Mouse (Mus musculus) thymus, postnatal 36 days (tissue): Measurements from ENCODE around the gene Cfap298.

Experiments used
- DNase-seq, 2 experiments: peaks; one replicate each; pipeline ENCODE4 v3.0.0; 2022; ENCODE audit warnings: mixed read lengths in 2 of 2

The Cfap298 gene

GRCm38 (mm10) chr16:90934687-90935328, at the start of gene Cfap298:
Gene Cfap298, minus strand, starts transcription at chr16:90935114.
- peak; percentile 89 to 90 for DNase-seq

- DNase-seq, result no peak
Measured at GRCm38 (mm10) chr16:90971004-90971403, 36.1 kb upstream of the Cfap298 start.

GRCm38 (mm10) chr16:90966241-90966640, 31.3 kb upstream of the Cfap298 start:
- no peak for DNase-seq

GRCm38 (mm10) chr16:90964302-90964701, 29.4 kb upstream of the Cfap298 start:
- no peak for DNase-seq

- no peak for DNase-seq
Measured at GRCm38 (mm10) chr16:90963866-90964265, 29.0 kb upstream of the Cfap298 start.

GRCm38 (mm10) chr16:90963231-90963630, 28.3 kb upstream of the Cfap298 start:
- no peak for DNase-seq

- DNase-seq, result no peak
Measured at GRCm38 (mm10) chr16:90958301-90959085, 23.6 kb upstream of the Cfap298 start.

GRCm38 (mm10) chr16:90955494-90955893, 20.6 kb upstream of the Cfap298 start:
- DNase-seq, result no peak

GRCm38 (mm10) chr16:90953770-90954169, 18.9 kb upstream of the Cfap298 start:
- DNase-seq, result no peak

- DNase-seq, result no peak
Measured at GRCm38 (mm10) chr16:90953147-90953546, 18.2 kb upstream of the Cfap298 start.

GRCm38 (mm10) chr16:90950354-90950963, 15.5 kb upstream of the Cfap298 start:
- DNase-seq, result no peak

GRCm38 (mm10) chr16:90946977-90947376, 12.1 kb upstream of the Cfap298 start:
- no peak for DNase-seq

- no peak for DNase-seq
Measured at GRCm38 (mm10) chr16:90941246-90941645, 6.3 kb upstream of the Cfap298 start.

- no peak for DNase-seq
Measured at GRCm38 (mm10) chr16:90934193-90934686, 674 bp downstream of the Cfap298 start.

- no peak for DNase-seq
Measured at GRCm38 (mm10) chr16:90933534-90934176, 1.3 kb downstream of the Cfap298 start.

- DNase-seq, result no peak
Measured at GRCm38 (mm10) chr16:90927446-90927845, 7.5 kb downstream of the Cfap298 start.

GRCm38 (mm10) chr16:90925461-90925860, 9.5 kb downstream of the Cfap298 start:
- peak; percentile 13 to 29 for DNase-seq

GRCm38 (mm10) chr16:90924606-90925370, 10.1 kb downstream of the Cfap298 start:
- DNase-seq, result no peak

- no peak for DNase-seq
Measured at GRCm38 (mm10) chr16:90921471-90922159, 13.3 kb downstream of the Cfap298 start.

GRCm38 (mm10) chr16:90917156-90917555, 17.8 kb downstream of the Cfap298 start:
- DNase-seq, result no peak

- DNase-seq, result no peak
Measured at GRCm38 (mm10) chr16:90916040-90916481, 18.9 kb downstream of the Cfap298 start.

GRCm38 (mm10) chr16:90911766-90912165, 23.1 kb downstream of the Cfap298 start:
- DNase-seq, result no peak
